Mouse (Mus musculus): Measurements from ENCODE around the gene Mad2l1. TPM values are rescaled to one million over a fixed set of nuclear protein-coding genes. Genes with fewer than 3 reads are reported as not detected.

Gene Mad2l1
- 7.2 TPM for polyA plus RNA-seq (2014; fragmentation: Illumina TruSeq; extraction: RNeasy Lipid Tissue Mini Kit (QIAGEN cat#74804); ENCODE audit: insufficient read depth, low read depth, low replicate concordance)

GRCm38 (mm10) chr6:66535028-66535862 lies at the start of gene Mad2l1:
Gene Mad2l1, plus strand, starts transcription at chr6:66535390.

DNA sequence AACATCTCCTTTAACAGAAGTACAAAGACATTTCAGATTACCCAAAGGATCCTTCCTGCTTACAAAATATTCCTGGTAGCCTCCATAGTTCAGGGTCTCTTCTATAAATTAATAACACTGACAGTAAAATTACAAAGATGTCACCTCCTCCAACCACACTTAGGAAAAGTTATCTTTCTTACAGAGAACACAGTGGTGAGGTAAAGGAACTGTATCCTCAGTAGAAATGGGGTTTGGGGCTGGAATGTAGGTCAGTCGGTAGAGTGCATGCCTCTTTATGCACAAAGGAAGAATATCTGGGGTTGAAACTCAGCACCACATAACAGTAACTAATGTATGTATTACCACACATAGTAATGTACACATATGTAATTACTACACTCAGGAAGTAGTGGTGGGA lies 24.8 kb downstream of the Mad2l1 start, which contains the start of gene Vmn1r32:
Gene Vmn1r32 (minus strand): TSS at position 101 of the 400 bp plus-strand sequence.

Other genes with a start within 250 kb of the Mad2l1 start
- not detected for gene Vmn1r32, start 24.7 kb downstream of the Mad2l1 start, polyA plus RNA-seq (2014; fragmentation: Illumina TruSeq; extraction: RNeasy Lipid Tissue Mini Kit (QIAGEN cat#74804); ENCODE audit: insufficient read depth, low read depth, low replicate concordance)
- gene Vmn1r33, start 82.9 kb downstream of the Mad2l1 start, polyA plus RNA-seq (2014; fragmentation: Illumina TruSeq; extraction: RNeasy Lipid Tissue Mini Kit (QIAGEN cat#74804); ENCODE audit: insufficient read depth, low read depth, low replicate concordance) = not detected
- gene Vmn1r34, start 108.5 kb downstream of the Mad2l1 start, polyA plus RNA-seq (2014; fragmentation: Illumina TruSeq; extraction: RNeasy Lipid Tissue Mini Kit (QIAGEN cat#74804); ENCODE audit: insufficient read depth, low read depth, low replicate concordance) = not detected
- gene Vmn1r35, start 150.5 kb downstream of the Mad2l1 start, polyA plus RNA-seq (2014; fragmentation: Illumina TruSeq; extraction: RNeasy Lipid Tissue Mini Kit (QIAGEN cat#74804); ENCODE audit: insufficient read depth, low read depth, low replicate concordance) = not detected
- not detected for gene Vmn1r36, start 183.8 kb downstream of the Mad2l1 start, polyA plus RNA-seq (2014; fragmentation: Illumina TruSeq; extraction: RNeasy Lipid Tissue Mini Kit (QIAGEN cat#74804); ENCODE audit: insufficient read depth, low read depth, low replicate concordance)
- gene Vmn1r37, start 194.0 kb downstream of the Mad2l1 start, polyA plus RNA-seq (2014; fragmentation: Illumina TruSeq; extraction: RNeasy Lipid Tissue Mini Kit (QIAGEN cat#74804); ENCODE audit: insufficient read depth, low read depth, low replicate concordance) = not detected
- not detected for gene Vmn1r38, start 247.2 kb downstream of the Mad2l1 start, polyA plus RNA-seq (2014; fragmentation: Illumina TruSeq; extraction: RNeasy Lipid Tissue Mini Kit (QIAGEN cat#74804); ENCODE audit: insufficient read depth, low read depth, low replicate concordance)